ENCODE assay signal across 11 mouse cellular contexts in the genomic region with DNA sequence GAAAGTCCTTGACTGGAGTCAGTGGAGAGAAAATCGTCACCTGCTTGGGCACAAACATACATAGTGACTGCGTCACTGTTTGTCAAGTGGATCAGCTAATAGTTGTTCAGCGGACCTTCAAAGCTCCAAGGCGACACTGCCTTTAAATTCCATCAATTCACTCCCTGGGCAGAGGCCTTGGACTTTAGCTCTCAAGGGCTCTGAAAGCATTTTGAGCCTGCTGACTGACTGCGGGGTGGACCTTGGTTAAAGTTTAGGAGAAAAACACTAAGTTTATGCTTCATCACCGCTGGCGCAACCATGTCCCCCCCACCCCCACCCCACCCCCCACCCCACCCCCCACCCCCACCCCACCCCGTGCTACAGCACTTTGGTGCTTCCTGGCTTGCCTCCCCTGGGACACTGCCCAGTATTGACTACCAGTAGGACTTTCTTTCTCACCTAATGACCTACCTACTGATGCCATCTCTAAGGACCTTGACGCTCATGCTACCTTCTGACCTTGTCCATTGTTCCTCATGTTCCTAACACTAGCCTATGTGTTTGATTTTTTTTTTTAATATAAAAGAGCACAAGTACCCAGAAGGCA.
DNase-seq lines count a peak whose midpoint lies in the region; ATAC-seq lines count a peak whose summit lies in the region.
"Had no signal": no experiment of that assay in that cellular context is flagged by ENCODE, and none has a peak within 500 bp of the region (broad histone marks: within the 10 kb centered on the region; RNA-seq: fewer than 3 reads in every experiment).

No protein-coding gene starts in this region.

- no peaks in the 10 kb centered on the region for H3K36me3 ChIP-seq in liver, embryonic 13.5 days
- H3K36me3 ChIP-seq: limb, embryonic 12.5 days; midbrain, embryonic 13.5 days had no signal

- H3K27ac ChIP-seq in liver, embryonic 13.5 days: no peak overlapping the region; the same call in none of the 2 replicates
- H3K27ac ChIP-seq: limb, embryonic 12.5 days; midbrain, embryonic 13.5 days had no signal

- H3K9me3 ChIP-seq in liver, embryonic 13.5 days (replicated peaks): no peaks in the 10 kb centered on the region
- H3K9me3 ChIP-seq: limb, embryonic 12.5 days; midbrain, embryonic 13.5 days had no signal

- no peak overlapping the region for H3K9ac ChIP-seq in liver, embryonic 13.5 days
- H3K9ac ChIP-seq: limb, embryonic 12.5 days; midbrain, embryonic 13.5 days had no signal

- no peak overlapping the region for H3K4me3 ChIP-seq in liver, embryonic 13.5 days (replicated peaks)
- H3K4me3 ChIP-seq: limb, embryonic 12.5 days; midbrain, embryonic 13.5 days had no signal

- no peaks in the 10 kb centered on the region for H3K27me3 ChIP-seq in liver, embryonic 13.5 days
- H3K27me3 ChIP-seq: limb, embryonic 12.5 days; midbrain, embryonic 13.5 days had no signal

- no peaks in the 10 kb centered on the region; the same call in 1 of the 2 replicates for H3K4me1 ChIP-seq in liver, embryonic 13.5 days (replicated peaks)
- H3K4me1 ChIP-seq: limb, embryonic 12.5 days; midbrain, embryonic 13.5 days had no signal

- intact Hi-C loops in left cerebral cortex, postnatal 25 days (cut with DNase I): no loop called here

- peak; percentile 15 for DNase-seq in adrenal gland, postnatal 25 days
- DNase-seq in kidney, adult 9 months: peak; percentile 76
- peak; percentile 4 for DNase-seq in liver, embryonic 13.5 days
- DNase-seq in lung, postnatal 4 days: peak; percentile 26 to 47
- DNase-seq in thymus, postnatal 10 days (ENCODE audit: low spot score in 2 of 2): no peak
- no peak for DNase-seq in left cerebral cortex, postnatal 25 days (ENCODE audit: low spot score in 2 of 2)
- no peak for DNase-seq in thymus, postnatal 36 days
- DNase-seq in embryo, embryonic 11 days: no peak
- DNase-seq: heart, postnatal 36 days had no signal

- H3K4me2 ChIP-seq in liver, embryonic 13.5 days: no peak overlapping the region
- H3K4me2 ChIP-seq: limb, embryonic 12.5 days; midbrain, embryonic 13.5 days had no signal

- peak; percentile 73 for ATAC-seq in liver, embryonic 13.5 days (ENCODE audit: low read depth)
- ATAC-seq: midbrain, embryonic 13.5 days had no signal

- 64% methylated on average over 9 of the region's 9 CpGs for WGBS in liver, embryonic 13.5 days (ENCODE audit: insufficient replicate concordance)

Comparison
In these comparisons a context has a peak if more than half of its experiments do, and no peak if none do; other contexts are left out.
1. DNase-seq: peak in adrenal gland, postnatal 25 days (single experiment), kidney, adult 9 months (single experiment), liver, embryonic 13.5 days (single experiment) and lung, postnatal 4 days (2 of 2); none in thymus, postnatal 10 days (0 of 2), left cerebral cortex, postnatal 25 days (0 of 2), thymus, postnatal 36 days (0 of 2) and embryo, embryonic 11 days (single experiment).